Comparison of ENCODE assay signal across 1 mouse cellular context in the genomic region with DNA sequence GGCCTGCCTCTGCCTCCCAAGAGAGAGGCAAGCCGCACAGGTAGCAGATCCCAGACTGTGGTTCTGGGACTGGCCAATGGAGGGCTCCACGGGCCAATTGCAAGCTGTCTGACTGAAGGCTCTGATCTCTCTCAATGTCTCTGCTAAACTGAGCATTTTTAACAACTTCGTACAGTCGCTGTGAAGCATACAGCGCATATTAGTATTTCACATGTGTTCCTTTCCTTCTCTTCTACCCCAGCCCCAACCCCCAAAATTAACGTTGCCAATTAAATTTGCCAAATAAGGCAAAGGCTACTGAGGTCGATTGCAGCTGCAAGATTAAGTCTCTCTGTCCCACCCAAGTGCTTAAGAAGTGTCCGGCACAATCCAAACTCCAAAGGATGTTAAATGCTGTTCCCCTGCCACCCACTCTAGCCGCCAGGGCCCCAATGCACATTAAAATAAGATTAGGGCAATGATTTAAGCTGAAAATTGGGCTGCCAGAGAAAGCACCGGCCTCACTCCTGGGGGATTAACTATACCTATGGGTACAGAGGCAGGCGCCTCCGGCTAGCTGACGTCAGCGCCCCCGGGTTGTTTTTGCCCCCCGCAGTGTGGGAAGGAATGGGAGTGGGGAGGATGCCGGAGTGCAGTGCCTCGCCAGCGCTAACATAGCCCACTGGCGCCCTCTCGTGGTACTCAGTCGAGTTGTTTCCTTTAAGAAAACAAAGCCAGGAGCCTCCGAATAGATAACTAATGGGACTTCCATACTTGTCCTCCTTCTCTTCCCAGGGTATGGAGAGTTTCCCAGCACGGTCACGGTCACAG.
TF ChIP-seq lines count a peak whose summit lies in the region.

No protein-coding gene starts in this region.

TF ChIP-seq in CH12.LX, 34 proteins besides CTCF, POLR2A, EP300 and RAD21 (continued from another document):
- no peak for TF ChIP-seq MYC (IDR thresholded peaks at IDR 0.05; ENCODE audit: low read depth, low read length)
- no peak for TF ChIP-seq HCFC1 (IDR thresholded peaks at IDR 0.05; ENCODE audit: low read depth, low read length)
